15 mouse cellular contexts compared by ENCODE assay signal in the genomic region with DNA sequence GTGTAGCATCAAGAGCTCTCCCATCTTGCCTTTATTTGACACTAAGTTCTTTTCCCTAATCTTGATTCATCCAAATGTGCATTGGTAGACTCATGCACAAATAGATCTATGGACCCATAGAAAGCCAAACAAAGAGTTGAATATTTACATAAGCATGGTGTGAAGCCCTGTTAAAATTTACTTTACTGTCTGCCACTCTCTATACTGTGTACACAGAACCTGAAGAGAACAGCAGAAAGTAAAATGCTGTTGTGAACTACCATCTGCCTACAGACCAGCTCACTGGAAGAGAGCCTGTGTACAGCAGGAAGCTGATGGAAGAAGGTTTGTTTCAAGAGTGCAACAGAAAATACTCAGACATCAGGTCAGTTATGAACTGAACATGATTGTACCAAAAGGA.
"Had no signal": no experiment of that assay in that cellular context is flagged by ENCODE, and none has a peak within 500 bp of the region (broad histone marks: within the 10 kb centered on the region; RNA-seq: fewer than 3 reads in every experiment).

No protein-coding gene starts in this region.

- H3K4me3 ChIP-seq: limb, embryonic 12.5 days; lung, embryonic 15.5 days; megakaryocyte, embryonic 14.5 days; midbrain, embryonic 12.5 days; neural tube, embryonic 12.5 days had no signal

- H3K4me1 ChIP-seq: limb, embryonic 12.5 days; lung, embryonic 15.5 days; megakaryocyte, embryonic 14.5 days; midbrain, embryonic 12.5 days; neural tube, embryonic 12.5 days had no signal

- H3K27ac ChIP-seq: limb, embryonic 12.5 days; lung, embryonic 15.5 days; macrophage; midbrain, embryonic 12.5 days; neural tube, embryonic 12.5 days had no signal

- ATAC-seq: lung, postnatal 0 days; midbrain, embryonic 16.5 days had no signal

- H3K9me3 ChIP-seq: limb, embryonic 12.5 days; lung, embryonic 15.5 days; megakaryocyte, embryonic 14.5 days; midbrain, embryonic 12.5 days; neural tube, embryonic 12.5 days had no signal

- H3K27me3 ChIP-seq: limb, embryonic 12.5 days; lung, embryonic 15.5 days; megakaryocyte, embryonic 14.5 days; midbrain, embryonic 12.5 days; neural tube, embryonic 12.5 days had no signal

- H3K36me3 ChIP-seq: limb, embryonic 12.5 days; lung, embryonic 15.5 days; midbrain, embryonic 12.5 days; neural tube, embryonic 12.5 days had no signal

- H3K4me2 ChIP-seq: limb, embryonic 12.5 days; lung, embryonic 15.5 days; midbrain, embryonic 12.5 days; neural tube, embryonic 12.5 days had no signal

- H3K9ac ChIP-seq: limb, embryonic 12.5 days; lung, embryonic 15.5 days; midbrain, embryonic 12.5 days; neural tube, embryonic 12.5 days had no signal

- DNase-seq: lung, postnatal 14 days; lung, postnatal 36 days; midbrain, embryonic 14.5 days; right cerebral cortex, postnatal 14 days; thymus, adult 18-20 months; thymus, postnatal 14 days; thymus, postnatal 36 days had no signal
